Comparison of ENCODE assay signal across 45 mouse cellular contexts in genomic region chr8:47777415-47777814, GRCm38 (mm10). TPM values are rescaled to one million over a fixed set of nuclear protein-coding genes. Genes with fewer than 3 reads are reported as not detected.
"Had no signal": no experiment of that assay in that cellular context is flagged by ENCODE, and none has a peak within 500 bp of the region (broad histone marks: within the 10 kb centered on the region; RNA-seq: fewer than 3 reads in every experiment).

No protein-coding gene starts in this region.

- H3K27me3 ChIP-seq: limb, embryonic 12.5 days; limb, embryonic 13.5 days; limb, embryonic 15.5 days; liver, embryonic 12.5 days; liver, embryonic 13.5 days; liver, embryonic 15.5 days; lung, embryonic 15.5 days; megakaryocyte, embryonic 14.5 days; midbrain, embryonic 12.5 days; midbrain, embryonic 13.5 days; midbrain, embryonic 15.5 days had no signal

- DNase-seq: left cerebral cortex, postnatal 4 days; liver; liver, embryonic 13.5 days; liver, postnatal 0 days; lung, adult 18-20 months; lung, adult 2 months; lung, embryonic 14.5 days; lung, postnatal 10 days; lung, postnatal 14 days; lung, postnatal 36 days; lung, postnatal 4 days; midbrain, embryonic 14.5 days had no signal

- H3K4me3 ChIP-seq: limb, embryonic 10.5 days; limb, embryonic 12.5 days; limb, embryonic 13.5 days; limb, embryonic 15.5 days; liver, embryonic 12.5 days; liver, embryonic 13.5 days; liver, embryonic 15.5 days; lung, embryonic 15.5 days; megakaryocyte, embryonic 14.5 days; midbrain, embryonic 10.5 days; midbrain, embryonic 12.5 days; midbrain, embryonic 13.5 days; midbrain, embryonic 15.5 days; myocyte had no signal

- H3K4me1 ChIP-seq: limb, embryonic 12.5 days; limb, embryonic 13.5 days; limb, embryonic 15.5 days; liver, embryonic 12.5 days; liver, embryonic 13.5 days; liver, embryonic 15.5 days; lung, embryonic 15.5 days; megakaryocyte, embryonic 14.5 days; midbrain, embryonic 10.5 days; midbrain, embryonic 12.5 days; midbrain, embryonic 13.5 days; midbrain, embryonic 15.5 days had no signal

- H3K9ac ChIP-seq: limb, embryonic 12.5 days; limb, embryonic 13.5 days; limb, embryonic 15.5 days; liver, embryonic 12.5 days; liver, embryonic 13.5 days; liver, embryonic 14.5 days; liver, embryonic 15.5 days; liver, postnatal 0 days; lung, embryonic 14.5 days; lung, embryonic 15.5 days; midbrain, embryonic 12.5 days; midbrain, embryonic 13.5 days; midbrain, embryonic 15.5 days had no signal

- H3K27ac ChIP-seq: limb, embryonic 10.5 days; limb, embryonic 12.5 days; limb, embryonic 13.5 days; limb, embryonic 15.5 days; liver, embryonic 12.5 days; liver, embryonic 13.5 days; liver, embryonic 14.5 days; liver, embryonic 15.5 days; lung, embryonic 15.5 days; macrophage; midbrain, embryonic 10.5 days; midbrain, embryonic 12.5 days; midbrain, embryonic 13.5 days; midbrain, embryonic 15.5 days had no signal

- ATAC-seq: liver, embryonic 12.5 days; liver, postnatal 0 days; lung, postnatal 0 days; midbrain, embryonic 13.5 days; midbrain, embryonic 15.5 days; midbrain, embryonic 16.5 days had no signal

- H3K36me3 ChIP-seq: limb, embryonic 10.5 days; limb, embryonic 12.5 days; limb, embryonic 13.5 days; limb, embryonic 15.5 days; liver, embryonic 12.5 days; liver, embryonic 13.5 days; liver, embryonic 15.5 days; lung, embryonic 15.5 days; midbrain, embryonic 10.5 days; midbrain, embryonic 12.5 days; midbrain, embryonic 13.5 days; midbrain, embryonic 15.5 days had no signal

RNA-seq across cellular contexts. Expression of gene Cldn24, which starts 44.5 kb away (rescaled TPM):
- total RNA-seq: left cerebral cortex, postnatal 10 days; left cerebral cortex, postnatal 14 days; left cerebral cortex, postnatal 25 days; left cerebral cortex, postnatal 4 days; liver, adult 2 months; megakaryocyte progenitor cell, adult 5-6 weeks; megakaryocyte, adult 5-6 weeks; megakaryocyte-erythroid progenitor cell, adult 5-6 weeks; midbrain, postnatal 0 days; monocyte, adult 5-6 weeks had no signal
- polyA plus RNA-seq: limb, embryonic 10.5 days; limb, embryonic 11.5 days; limb, embryonic 12.5 days; limb, embryonic 13.5 days; limb, embryonic 14.5 days; limb, embryonic 15.5 days; liver, adult 2 months; liver, embryonic 11.5 days; liver, embryonic 12.5 days; liver, embryonic 13.5 days; liver, embryonic 14.5 days; liver, embryonic 15.5 days; liver, embryonic 16.5 days; liver, postnatal 0 days; lung, adult 2 months; lung, embryonic 14.5 days; lung, embryonic 15.5 days; lung, embryonic 16.5 days; lung, postnatal 0 days; macrophage; midbrain, embryonic 10.5 days; midbrain, embryonic 11.5 days; midbrain, embryonic 12.5 days; midbrain, embryonic 13.5 days; midbrain, embryonic 14.5 days; midbrain, embryonic 15.5 days; midbrain, embryonic 16.5 days; midbrain, postnatal 0 days; myocyte; neural tube, embryonic 11.5 days had no signal

RNA-seq across cellular contexts. Expression of gene Cldn22, which starts 46.9 kb away (rescaled TPM):
- total RNA-seq: left cerebral cortex, postnatal 4 days; liver, adult 2 months; megakaryocyte progenitor cell, adult 5-6 weeks; megakaryocyte, adult 5-6 weeks; megakaryocyte-erythroid progenitor cell, adult 5-6 weeks; midbrain, postnatal 0 days; monocyte, adult 5-6 weeks had no signal
- polyA plus RNA-seq: limb, embryonic 10.5 days; limb, embryonic 11.5 days; limb, embryonic 12.5 days; limb, embryonic 13.5 days; limb, embryonic 15.5 days; liver, adult 2 months; liver, embryonic 11.5 days; liver, embryonic 12.5 days; liver, embryonic 13.5 days; liver, embryonic 14.5 days; liver, embryonic 15.5 days; liver, embryonic 16.5 days; liver, postnatal 0 days; lung, embryonic 14.5 days; lung, embryonic 15.5 days; lung, embryonic 16.5 days; lung, postnatal 0 days; macrophage; midbrain, embryonic 10.5 days; midbrain, embryonic 11.5 days; midbrain, embryonic 12.5 days; midbrain, embryonic 13.5 days; midbrain, embryonic 14.5 days; midbrain, embryonic 15.5 days; midbrain, embryonic 16.5 days; midbrain, postnatal 0 days; myocyte; neural tube, embryonic 11.5 days had no signal
